Mouse (Mus musculus): Measurements from ENCODE around the gene Gab2.

Gab2 gene

DNA sequence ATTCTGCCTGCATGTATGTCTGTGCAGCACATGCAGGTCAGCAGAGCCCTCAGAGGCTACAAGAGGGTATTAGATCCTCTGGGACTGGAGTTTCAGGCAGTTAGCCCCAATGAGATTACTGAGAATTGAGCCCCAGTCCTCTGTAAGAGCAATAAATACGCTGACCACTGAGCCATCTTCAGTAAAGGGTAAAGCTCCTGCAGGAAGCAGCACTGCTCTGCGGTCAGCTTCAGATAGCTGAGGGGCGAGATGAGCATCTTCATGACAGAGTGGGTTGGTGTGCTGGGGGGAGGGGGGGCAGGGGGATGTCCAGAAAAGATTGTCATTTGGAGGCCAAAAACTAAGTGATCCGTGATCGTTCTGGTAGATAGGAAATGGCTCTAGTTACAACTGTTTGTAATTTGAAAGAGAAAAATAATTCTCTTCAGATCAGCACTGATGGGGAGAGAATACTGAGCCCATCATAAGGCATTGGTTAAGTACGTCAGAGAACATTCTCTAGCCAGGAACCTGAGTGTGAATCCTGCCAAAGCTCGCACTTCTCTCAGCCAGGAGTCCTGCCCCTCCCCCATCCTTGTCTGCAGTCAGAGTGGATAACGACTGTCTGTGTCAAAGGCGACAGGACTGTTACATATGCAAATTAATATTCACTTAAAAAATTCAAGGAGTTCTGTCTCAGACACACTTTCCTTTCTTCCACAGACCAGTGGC lies 264.9 kb downstream of the Gab2 start:
- no peak for DNase-seq (ENCODE audit: low spot score)

- no peak for DNase-seq (ENCODE audit: low spot score)
Observed at GRCm38 (mm10) chr7:97346822-97347166, 265.4 kb downstream of the Gab2 start.

DNA sequence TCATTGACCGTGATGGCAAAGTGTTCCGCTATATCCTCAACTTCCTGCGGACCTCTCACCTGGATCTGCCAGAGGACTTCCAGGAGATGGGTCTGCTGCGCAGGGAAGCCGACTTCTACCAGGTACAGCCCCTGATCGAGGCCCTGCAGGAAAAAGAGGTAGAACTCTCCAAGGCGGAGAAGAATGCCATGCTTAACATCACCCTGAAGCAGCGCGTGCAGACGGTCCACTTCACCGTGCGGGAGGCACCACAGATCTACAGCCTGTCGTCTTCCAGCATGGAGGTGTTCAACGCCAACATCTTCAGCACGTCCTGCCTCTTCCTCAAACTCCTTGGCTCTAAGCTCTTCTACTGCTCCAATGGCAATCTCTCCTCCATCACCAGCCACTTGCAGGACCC lies 266.1 kb downstream of the Gab2 start:
- DNase-seq (ENCODE audit: low spot score): no peak

DNA sequence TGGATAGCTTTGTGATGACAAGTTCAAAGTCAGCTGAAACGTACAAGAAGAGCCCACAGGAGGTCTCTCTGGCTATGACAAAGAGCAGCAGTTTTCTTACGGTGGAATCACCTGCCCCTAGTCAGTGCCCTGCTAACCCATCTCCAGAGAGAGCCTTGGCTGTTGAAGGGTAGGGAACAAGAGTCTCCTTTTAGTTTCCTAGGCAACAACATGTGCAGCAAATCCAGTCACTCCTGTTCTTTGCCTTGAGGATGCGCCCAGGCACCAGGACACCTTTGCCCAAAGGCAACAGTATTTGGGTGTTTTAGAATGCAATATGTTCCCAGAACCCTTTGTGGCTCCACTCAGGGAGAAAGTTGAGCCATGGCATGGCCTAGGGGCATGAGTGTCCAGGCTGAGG lies 266.9 kb downstream of the Gab2 start:
- no peak for DNase-seq (ENCODE audit: low spot score)

DNA sequence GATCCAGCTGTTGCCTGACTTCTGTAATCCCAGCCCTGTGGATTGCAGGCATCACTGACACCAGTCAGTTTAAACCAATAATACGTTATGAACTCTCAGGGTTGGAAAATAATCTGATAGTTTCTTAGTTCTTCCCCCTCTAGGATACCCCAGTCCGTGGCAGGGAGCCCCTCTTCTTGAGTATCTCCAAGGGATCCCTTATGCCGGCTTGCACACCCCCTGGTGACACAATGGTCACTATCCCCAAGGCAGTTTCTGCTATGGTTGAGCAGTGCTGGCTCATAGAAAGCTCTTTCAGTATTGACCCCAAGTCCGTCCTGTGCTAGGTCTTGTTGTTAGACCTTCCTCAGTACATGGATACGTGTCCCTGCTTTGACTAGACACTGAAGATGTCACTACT lies 267.4 kb downstream of the Gab2 start:
- no peak for DNase-seq (ENCODE audit: low spot score)

- no peak for DNase-seq (ENCODE audit: low spot score)
Observed at GRCm38 (mm10) chr7:97349438-97349837, 268.1 kb downstream of the Gab2 start.

- DNase-seq (ENCODE audit: low spot score): no peak
Observed at GRCm38 (mm10) chr7:97350891-97351290, 269.5 kb downstream of the Gab2 start.

GRCm38 (mm10) chr7:97351792-97352513 lies 270.6 kb downstream of the Gab2 start:
- DNase-seq (ENCODE audit: low spot score): no peak

- DNase-seq (ENCODE audit: low spot score): no peak
Observed at GRCm38 (mm10) chr7:97353356-97353755, 272.0 kb downstream of the Gab2 start.

- DNase-seq (ENCODE audit: low spot score): no peak
Observed at GRCm38 (mm10) chr7:97355068-97355841, 273.9 kb downstream of the Gab2 start.

- no peak for DNase-seq (ENCODE audit: low spot score)
Observed at GRCm38 (mm10) chr7:97356253-97356652, 274.9 kb downstream of the Gab2 start.

DNA sequence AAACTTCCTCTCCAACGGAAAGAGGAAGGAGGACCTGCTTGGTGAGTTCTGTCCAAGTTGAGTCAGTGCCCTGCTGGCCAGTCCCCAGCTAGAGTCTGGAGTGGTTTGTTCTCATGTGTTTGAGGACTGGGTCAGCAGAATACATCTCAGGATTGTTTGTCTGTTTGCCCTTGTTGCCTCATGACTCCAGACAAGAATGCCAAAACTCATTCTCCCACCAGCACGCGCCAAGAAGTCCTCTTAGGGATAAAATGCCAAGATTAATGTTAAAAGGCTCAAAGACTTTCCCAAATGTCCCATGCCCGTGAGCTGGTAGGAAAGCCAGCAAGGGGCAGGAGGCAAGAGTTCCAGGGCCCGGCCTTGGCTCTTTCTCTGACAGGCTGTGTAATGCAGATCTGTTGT lies 275.5 kb downstream of the Gab2 start:
- no peak for DNase-seq (ENCODE audit: low spot score)

DNA sequence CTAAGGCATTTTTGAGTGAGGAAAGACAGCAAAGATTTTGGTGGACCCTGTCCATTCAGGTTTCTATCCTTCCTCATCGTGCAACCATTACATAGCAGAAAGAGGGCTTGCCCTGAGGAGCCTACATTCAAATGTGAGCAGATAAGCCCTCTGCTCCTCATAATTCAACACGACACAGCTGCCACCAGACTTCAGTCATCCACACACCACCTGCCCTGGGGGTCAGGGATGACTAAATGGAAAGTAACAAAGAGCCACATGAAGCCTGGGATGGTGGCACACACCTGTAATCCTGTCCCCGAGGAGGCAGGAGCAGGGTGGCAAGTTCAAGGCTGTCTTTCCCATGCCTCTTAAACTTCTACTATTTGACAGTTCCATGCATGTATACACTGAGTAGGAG lies 276.5 kb downstream of the Gab2 start:
- DNase-seq (ENCODE audit: low spot score): no peak

DNA sequence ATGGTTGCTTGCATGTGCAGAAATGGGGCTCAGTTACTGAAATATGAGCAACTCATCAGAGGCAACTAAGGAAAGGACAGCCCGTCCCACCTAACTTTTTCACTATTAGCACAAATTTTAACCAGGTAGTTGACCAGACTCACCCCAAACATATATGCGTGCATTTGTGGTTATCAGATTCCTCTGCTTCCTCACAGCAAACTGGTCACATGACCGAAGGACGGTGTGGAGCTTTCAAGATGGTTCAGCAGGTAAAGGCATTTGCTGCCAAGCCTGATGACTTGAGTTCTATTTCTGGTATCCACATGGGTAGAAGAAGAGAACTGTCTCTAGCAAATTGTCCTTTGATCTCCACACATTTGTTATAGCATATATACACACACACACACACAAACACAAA lies 277.0 kb downstream of the Gab2 start:
- no peak for DNase-seq (ENCODE audit: low spot score)

Measured in embryo, embryonic 10 days (tissue).